Mouse (Mus musculus) layer of hippocampus, postnatal 14 days (tissue): ENCODE measurements at regions not wholly inside any gene's neighbourhood (a gene's known extent, or its start where the extent isn't known, plus 50 kb on each side); places are given as distances from the start of the nearest gene placed in this dataset.

ENCODE experiments used
- DNase-seq, 2 experiments: peaks; one replicate each; pipeline ENCODE4 v3.0.0; 2021 to 2022; ENCODE audit warnings: low spot score in 2 of 2, mixed read lengths in 1 of 2

DNA sequence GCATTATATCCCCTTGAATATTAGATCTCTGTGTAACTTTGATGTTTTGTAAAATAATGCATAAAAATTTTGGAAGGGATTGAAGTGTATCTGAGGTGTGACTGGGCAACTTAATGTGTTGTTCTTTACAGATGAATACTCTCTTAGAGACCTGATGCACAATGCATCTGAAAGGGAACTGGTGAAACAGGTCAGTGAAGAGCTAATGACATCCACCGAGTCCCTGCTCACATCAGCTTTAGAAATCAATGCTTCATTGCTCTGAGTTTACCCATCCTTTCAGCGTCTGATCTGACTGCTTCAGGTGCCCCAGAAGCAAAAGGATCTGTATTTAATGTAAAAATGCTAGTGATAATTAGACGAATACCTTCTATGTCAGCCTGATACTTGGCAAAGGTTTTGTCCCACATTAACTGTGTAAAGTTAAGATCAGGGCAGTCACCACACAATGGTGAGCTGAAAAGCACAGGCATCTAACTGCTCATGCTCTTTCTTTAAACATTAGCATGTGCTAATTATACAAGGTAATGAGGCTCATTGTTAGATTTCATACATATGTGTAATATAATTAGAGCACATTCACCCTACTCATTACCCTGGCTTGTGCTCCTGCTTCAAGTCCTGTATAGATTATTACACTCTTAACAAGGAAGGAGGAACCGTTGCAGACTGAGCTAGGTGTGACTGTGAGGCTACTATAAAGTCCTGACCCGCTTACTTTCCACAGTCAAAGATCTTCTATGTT is 204.6 kb upstream of the Tlr4 start:
- DNase-seq: no peak

DNA sequence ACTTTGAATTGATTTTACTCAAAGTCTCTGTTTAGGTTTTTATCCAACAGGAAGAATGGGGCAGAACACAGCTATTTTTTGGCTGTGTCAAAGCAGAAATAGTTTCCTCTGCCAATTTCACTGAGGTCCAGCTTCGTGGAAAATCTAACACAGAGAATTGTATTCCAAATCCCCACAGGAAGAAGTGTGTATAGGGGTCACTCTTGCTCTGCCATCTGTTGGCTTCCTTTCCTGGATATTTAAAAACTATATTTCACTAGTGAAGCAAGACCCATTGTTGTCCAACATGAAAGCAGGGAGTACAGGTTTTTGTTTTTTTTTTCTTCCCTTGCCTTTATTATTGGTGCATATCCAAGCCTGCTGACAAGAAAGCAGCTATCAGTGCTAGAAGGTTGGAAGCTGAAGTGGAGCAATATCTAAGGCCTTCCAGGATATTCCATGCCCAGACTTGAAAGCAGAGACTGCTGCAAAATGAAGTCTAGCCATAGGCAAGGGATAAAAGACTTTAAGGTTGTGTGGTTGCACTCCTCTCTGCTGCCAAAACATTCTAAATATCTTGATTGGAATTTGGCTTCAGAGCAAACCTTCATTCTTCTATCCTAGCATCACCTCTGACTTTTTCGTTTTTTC is 208.5 kb upstream of the Tlr4 start:
- no peak for DNase-seq

DNA sequence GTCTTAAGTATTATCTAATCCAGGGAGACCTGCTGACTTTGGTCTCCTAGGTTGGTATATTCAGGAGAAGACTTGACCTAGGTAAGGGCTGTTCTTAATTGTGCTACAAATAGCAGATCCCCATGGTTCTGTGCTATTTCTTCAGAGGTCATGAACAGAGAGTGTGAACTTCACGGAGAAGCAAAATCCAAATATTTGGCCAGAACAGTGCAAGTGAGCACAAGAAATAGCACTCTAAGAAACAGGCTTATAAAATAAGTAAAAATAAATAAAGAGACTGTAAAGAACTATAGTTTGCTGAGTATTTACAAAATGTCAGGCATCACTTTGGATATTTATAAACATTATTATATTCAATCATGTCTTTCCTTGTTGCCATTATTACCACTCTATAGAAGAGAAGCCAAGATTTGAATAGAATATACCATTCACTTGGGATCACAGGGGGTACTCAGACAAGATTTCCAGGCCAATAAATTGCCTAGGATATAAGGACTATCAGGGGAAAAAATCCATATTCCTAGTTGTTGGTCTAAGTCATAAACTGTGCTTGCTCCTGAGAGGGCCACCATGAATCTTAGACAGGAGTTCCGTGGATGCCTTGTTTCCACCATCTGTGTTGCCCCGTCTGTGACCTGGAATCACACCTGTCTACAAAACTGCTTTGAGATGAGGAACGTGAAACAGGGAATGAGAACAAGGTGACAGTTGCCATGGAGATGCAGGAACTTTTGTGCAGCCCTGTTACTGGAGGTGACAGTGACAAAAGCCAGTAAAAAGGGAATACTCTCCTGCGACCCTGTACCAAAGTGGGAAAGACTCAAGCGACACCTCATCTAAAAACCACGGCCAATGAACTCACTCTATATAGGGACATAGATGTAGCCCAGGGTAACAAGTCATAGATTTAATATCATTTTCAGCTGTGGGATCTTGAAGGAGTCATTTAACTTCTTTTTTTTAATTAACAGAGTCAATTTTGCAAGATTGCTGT is 209.3 kb upstream of the Tlr4 start:
- DNase-seq: no peak

DNA sequence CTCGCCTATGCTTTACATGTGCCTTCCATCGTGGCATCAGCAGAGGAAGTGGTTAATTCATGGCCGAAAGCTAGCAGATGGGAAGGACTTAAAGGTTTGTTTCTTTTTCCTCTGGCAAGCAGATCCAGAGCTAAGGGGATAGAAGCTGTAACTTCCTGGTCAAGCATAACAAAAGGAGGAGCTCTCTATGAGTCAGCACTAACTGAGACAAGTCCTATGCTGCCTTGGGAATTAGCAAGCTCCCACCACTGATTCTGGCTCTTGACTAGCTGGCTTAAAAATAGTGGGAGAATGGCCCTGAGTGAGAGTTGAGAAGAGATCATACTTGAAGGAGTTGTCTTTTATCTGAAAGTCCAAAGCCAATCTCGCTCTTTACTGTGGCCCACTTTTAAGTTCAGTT is 210.3 kb upstream of the Tlr4 start:
- DNase-seq: no peak

DNA sequence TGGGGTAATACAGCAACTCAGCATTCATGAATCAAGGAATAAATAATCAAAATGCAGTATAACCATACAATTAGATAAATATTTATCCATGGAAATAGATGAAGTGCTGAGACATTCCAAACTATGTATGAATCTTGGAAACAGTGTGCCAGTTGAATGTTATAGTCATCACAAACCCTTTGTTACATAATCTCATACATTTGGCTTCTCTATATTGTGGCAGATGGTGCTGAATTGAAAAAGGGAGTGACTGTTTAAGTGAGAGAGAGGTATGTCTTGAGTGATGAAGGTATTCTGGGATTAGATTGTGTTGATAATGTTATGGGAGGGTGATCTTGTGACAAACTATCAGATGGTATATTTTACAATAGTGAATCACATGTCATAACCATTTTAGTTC is 200.4 kb upstream of the Astn2 start:
- DNase-seq: no peak

DNA sequence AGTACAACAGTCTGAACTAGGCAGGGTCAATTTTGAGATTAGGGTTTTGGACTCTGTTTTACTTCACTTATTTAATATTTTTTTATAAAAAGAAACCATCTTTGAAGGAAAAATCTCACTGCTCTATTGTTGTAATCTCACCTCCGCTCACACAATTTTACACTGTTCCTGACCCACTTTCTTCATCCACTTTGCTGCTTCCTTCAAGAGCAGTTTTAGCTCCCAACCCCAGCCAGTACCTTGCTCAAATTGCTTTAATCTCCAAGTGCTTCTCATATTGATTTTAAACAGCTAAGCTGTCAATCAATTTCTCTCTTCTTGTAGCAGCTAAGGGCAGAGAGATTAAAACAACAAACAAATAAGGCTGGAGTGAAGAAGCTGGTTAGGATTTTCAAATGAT is 194.3 kb upstream of the Astn2 start:
- DNase-seq: no peak

DNA sequence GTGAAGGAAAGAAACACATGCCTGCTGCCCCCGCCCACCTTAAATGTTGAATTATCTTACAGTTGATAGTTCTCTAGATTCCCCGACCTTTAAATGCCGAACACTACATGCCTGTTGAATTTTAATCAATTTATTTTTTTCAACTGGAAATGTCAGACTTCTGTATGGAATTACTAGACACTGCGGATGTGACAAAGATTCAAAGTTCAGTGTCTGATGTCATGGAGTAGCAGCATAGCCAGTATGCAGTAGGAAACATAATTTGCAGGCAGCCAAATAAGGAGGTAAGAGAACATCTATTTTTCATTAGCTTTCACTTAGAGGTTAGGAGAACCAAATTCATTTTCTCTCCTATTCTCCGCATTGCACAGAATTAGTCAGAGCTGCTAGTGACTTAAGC is 182.2 kb upstream of the Astn2 start:
- peak in 1 of 2 experiments; percentile 2 for DNase-seq

DNA sequence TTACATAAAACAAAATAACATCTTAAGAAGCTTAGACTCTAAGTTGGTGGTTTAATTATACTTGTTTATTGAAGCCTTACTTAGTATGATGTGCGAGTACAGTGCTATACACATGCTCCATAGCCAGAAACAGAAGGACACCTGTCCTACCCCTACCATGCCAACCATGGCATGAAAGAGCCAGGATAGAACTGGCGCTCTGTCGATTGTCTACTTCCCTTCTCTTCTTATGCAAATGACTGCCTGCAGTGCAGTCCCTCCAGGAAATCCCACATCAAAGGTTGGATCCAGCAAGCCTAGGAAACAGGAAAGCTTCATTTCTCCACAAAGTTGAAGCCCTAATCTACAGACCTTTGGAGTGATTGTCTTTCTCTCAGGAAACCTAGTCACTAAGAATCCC is 181.8 kb upstream of the Astn2 start:
- no peak for DNase-seq

DNA sequence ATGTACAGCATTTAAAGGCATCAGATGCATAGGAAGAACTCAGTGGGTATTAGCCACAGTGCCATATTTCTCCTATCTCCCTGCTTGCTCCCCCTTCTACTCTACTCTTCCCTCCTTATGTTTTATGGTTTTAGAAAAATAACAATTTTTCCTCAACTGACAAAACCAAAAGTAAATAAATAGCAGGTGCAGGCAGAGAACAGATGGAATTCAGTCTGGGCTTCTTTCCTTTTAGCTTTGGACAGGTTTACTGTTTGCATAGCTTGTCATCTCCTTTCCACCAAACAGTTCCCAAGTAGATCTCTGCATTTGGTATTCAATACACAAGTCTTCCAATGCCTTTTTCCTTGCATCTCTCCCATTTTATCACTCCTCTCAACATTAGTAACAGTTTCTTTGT is 152.5 kb upstream of the Astn2 start:
- peak in 1 of 2 experiments; percentile 6 for DNase-seq

DNA sequence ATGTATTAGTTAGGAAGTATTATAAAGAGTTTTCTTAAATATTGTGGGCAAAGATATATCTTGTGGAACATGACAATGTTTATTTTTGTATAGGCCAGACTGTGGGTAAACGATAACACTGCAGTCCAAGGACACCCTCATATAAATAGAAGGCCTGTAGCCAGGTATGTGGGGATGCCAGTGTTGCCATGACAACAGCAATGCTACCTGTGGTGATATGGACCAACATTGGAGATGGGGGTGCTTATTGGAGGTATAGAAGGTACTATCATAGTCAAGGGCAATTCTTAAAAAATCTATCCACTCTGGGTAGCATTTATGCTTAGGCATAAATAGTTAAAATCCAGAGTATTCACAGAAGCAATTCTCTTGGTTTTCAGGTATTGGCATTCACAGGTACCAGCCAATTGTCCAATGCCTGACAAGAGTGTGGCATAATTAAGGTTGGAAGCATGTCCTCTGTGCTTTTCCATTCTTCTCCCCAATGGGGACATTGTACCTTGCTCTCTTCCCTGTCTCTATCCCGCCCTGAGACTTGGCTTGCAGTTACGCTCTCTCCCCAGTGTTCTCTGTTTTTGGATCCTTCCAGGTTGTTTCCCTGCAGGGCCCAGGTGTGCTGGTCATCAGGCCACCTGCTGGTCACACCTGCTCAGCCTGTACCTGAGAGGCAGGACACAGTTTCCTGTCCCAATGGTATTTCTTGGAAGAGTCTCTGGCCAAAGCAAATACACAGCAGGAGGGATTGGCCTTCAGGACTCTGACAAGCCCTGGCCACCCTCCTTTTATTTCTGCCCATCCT is 146.1 kb upstream of the Astn2 start:
- no peak for DNase-seq

DNA sequence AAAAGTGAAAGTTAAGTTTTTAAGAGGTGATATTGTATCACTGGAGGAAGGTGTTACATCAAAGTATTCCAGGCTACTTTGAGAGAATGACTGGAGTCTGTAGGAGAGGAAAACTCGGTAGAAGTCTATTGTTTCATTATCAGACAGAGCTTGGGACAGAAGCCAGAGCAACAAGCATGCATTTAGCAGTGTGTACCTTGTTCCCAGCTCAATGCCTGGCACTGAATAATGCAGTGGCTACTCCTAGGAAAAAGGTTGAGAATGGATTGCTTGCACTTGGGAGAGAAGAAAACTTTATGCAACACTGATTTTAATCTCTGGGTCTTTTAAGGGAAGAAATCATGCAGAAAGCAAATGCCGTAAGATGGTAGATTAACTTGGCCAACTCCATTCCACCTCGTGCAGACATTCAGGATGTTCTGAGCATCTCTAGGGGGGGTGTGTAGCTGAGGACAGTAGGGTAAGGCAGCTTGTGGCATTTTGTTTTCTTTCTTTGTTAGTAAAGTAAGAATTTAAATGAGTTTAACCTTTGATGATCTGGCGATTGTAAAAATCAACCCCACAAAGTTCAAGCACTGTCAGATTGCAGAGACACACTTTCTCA is 138.5 kb upstream of the Astn2 start:
- no peak for DNase-seq

DNA sequence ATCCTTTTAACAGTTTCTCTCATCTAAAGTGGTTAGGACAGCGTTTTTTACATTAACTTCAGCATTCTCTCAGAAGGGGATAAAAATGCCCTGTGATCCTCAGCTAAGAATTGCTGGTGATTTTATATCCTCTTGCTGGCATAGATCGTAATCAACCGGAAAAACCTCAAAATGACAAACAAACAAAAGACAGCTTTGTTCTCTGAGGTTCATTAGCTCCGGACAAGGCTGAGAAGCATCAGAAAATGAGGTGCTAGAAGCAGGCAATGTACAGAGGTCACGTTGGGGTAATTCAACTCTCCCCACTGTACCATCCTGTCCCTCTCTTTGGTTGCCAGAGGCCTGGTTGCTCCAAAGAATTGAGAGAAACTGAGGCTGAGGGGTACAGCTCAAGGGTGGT is 120.0 kb upstream of the Astn2 start:
- no peak for DNase-seq

DNA sequence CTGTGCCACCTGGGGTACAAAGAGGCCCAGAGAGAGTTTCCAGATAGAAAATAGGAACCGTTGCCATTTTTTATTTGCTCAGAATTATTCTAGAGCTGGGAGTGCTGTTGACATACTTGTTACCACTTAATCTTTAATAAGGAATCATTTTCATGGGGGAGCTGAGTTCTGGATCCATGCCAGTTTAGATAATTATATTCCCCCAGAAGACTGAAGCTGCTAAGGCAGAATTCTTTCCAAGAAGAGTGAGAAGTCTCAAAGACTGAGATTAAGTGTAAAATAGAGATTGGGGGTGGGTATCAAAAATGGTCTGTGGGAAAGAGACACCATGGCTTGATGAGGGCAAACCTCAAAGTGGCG is 119.5 kb upstream of the Astn2 start:
- no peak for DNase-seq

DNA sequence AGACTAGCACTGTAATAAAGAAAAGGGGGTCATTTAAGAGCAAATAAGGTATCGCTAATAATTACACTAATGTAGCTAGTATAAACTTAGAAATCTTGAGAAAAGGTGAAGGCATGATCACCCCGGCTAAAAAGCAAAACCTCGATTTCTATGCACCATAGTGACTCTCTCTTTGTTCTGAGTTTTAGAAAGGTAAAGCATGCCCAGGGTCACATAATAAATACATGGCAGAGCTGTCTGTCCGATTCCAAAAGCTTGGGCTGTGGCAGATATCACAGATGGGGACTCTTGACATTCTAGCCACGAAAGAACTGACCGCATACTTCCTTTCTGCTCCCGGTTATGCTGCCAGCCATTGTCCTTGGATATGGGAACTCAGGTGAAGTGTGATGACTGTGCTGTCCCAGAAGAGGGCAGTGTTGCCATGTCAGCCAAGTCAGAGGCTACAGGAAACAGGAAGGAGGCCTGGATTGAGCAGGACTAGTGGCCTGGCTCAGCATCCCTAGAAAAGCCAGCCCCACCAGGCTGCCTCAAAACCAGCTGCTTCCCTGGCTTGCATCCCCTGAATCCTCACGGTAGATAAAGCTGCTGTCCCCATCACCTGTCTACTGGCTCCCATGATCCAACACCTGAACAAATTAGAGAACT is 119.0 kb upstream of the Astn2 start:
- peak; percentile 43 to 52 for DNase-seq

DNA sequence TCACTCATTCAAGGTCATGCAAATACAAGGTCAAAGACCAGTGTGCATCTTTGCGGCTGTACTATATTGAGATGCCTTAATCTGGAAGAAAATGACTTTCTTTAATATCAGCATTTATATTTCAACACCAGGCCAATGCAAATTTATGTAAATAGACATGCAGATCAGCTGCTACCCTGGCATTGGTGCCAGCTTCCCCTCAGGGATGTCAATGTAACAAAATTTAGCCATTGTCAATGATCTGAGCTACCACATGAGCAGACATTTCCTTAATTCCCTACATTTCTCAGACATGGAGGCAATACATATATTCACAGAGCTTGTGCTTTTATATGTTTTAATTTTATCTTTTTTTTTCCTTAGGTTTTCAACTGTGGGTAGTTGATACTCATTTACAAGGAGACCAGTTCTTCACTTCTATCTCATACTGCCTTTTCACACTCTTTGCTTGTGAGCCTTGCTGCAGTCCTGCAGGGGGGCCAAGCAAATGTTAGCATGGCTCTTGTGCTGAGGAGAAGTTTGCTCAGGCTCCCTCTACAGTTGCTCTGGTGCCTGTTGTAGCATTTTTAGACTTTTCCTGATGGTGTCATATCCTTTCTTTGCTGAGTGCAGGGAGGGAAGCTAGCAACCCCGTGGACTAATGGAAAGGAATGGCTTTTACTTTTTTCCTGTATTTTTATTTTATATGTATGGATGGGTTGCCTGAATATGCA is 117.8 kb upstream of the Astn2 start:
- DNase-seq: no peak

DNA sequence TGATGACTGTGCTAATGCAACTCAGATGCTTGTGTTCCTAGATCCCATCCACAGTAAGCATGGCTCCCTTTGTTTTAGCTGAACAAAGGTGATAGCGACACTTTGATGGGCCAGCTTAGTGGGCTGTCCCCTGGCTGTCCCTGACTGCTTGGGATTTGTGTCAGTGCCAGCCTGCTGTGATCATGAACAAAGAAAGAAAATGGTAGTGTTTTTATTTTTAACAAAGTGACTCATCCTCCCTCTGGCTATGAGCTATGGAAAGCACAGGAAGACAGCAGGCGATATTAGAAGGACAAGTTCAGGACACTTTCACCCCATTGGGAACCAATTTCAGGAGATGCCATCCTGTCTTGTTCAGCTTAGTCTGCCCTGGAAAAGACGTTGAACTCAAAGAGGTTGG is 116.4 kb upstream of the Astn2 start:
- DNase-seq: no peak

DNA sequence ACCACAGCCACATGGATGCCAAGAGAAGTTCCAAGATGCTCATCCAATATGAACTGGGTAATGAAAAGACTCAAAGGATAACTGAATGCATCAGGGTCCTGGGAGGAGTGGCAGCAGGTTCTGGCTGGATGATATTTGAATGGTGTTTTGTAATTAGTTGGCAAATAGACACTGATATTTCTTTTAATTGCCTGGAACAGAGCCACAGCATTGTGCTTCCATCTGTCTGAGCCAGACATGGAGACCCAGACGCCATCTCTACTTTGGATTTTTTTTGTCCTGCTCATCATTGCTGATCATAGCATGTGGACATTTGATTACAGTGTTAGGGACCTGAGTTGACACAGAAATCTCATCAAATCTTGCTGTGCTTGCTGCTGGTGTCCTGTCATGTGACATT is 111.4 kb upstream of the Astn2 start:
- DNase-seq: peak; percentile 37 to 84

DNA sequence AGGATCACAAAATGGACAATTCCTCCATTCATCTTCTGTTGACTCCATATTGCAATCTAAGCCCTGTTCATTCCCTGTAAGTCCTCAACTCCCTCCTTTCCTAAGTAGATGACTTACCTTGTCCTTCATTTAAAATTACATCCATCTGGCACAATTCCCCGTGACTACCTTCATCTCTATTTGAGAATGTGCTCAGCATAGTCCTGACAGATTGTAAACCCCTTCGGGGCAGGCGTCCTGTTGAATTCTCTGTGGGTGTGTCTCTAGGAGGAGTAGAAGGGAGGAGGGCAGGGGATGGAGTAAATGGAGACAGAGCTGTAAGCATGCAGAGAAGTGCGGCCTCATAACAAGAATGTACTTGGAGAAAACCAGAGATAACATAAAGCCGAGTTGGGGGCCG is 79.1 kb upstream of the Astn2 start:
- DNase-seq: no peak

DNA sequence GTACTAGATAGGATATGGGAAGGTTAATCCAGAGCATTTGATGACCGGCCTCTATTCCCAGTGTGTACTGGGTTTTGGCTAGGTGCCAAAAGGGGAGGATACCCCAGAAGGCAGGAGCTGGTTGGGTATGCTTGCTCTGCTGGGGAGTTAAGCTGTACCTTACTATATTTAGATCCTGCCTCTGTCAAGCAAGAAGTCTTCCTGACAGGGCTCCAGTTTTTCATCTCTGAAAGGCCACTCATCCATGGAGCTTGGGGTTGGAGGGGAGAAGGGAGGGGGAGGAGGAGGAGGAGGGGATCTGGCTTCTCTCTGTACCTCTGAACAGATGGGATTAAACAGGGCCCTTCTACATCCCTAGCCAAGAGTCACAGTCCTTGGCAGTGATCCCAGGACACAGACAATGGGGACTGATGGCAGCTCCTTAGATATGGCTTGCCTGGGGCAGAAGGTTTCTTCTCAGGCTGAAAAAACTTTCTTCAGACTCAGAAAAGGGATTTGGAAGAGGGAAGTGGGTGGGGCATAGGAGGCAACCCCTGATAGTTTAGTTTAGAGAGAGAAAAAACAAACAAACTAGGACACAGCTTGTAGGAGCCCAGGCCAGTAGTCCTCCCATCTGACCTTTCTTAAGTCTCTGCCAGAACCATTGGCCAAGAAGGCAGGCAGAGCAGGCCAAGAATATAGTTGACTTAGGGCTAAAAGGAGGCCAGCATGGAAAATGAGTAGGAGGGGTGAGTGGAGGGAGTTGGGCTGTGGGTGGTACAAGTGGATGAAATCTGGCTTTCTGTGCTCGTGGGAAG is 78.3 kb upstream of the Astn2 start:
- peak; percentile 48 to 87 for DNase-seq
